Mouse (Mus musculus) gastrocnemius, adult 2 months (tissue): ENCODE measurements around the gene Acbd3. TPM values are rescaled to one million over a fixed set of nuclear protein-coding genes. Genes with fewer than 3 reads are reported as not detected.

Source experiments
- DNase-seq: peaks from one replicate; pipeline ENCODE4 v3.0.0; 2022
- H3K27ac ChIP-seq: fragments of 200-600 bp; 2 replicates; pipeline ENCODE4 v1.8.1; 2022; ENCODE audit warnings: mild to moderate bottlenecking
- H3K4me3 ChIP-seq: fragments of 200-600 bp; 2 replicates; pipeline ENCODE4 v1.8.1; 2022; ENCODE audit warnings: mild to moderate bottlenecking, moderate library complexity
- CTCF ChIP-seq: fragments of 200-600 bp; IDR thresholded peaks from 2 replicates; pipeline ENCODE4 v1.8.1; 2022; ENCODE audit warnings: antibody characterized with exemption, mild to moderate bottlenecking, moderate library complexity
- intact Hi-C: fragments of 180-260 bp; cut with DNase I; formaldehyde crosslinking; loops from one replicate; pipeline ENCODE4 v1.15.1; 2025
- total RNA-seq, 2 experiments: library from RNA; stranded (reverse); gene quantifications; 2 replicates each; pipeline ENCODE4 v1.2.3; 2021

Gene Acbd3
- total RNA-seq, 2 experiments from 2014 or later, result 13.8 to 16.0 TPM

GRCm38 (mm10) chr1:180765393-180765792 is 39.5 kb downstream of the Acbd3 start:
- no peak for TF ChIP-seq CTCF
- intact Hi-C loops, result no loop called here
- Histone ChIP-seq H3K27ac (no peak overlapping the region), H3K4me3 (no peak overlapping the region)
- no peak for DNase-seq

- intact Hi-C loops, result no loop called here
- TF ChIP-seq CTCF, result no peak
- Histone ChIP-seq H3K4me3 (no peak overlapping the region), H3K27ac (no peak overlapping the region)
- DNase-seq, result no peak
Observed at GRCm38 (mm10) chr1:180766557-180766956, 40.7 kb downstream of the Acbd3 start.

GRCm38 (mm10) chr1:180767541-180768333 is 41.9 kb downstream of the Acbd3 start:
- peak overlapping the region; percentile 96 for H3K27ac ChIP-seq
- no peak for TF ChIP-seq CTCF

GRCm38 (mm10) chr1:180768334-180769168 is 42.7 kb downstream of the Acbd3 start:
- peak overlapping the region; percentile 96 for H3K27ac ChIP-seq
- peak; percentile 95 for TF ChIP-seq CTCF
- intact Hi-C loops, result loop anchor here (1.0 to 2.0 kb wide), 3 partner anchors 9 to 82 kb away; partner anchors contain the start of gene Sde2
- H3K4me3 ChIP-seq, result peak overlapping the region; percentile 72
- peak; percentile 88 for DNase-seq

More at GRCm38 (mm10) chr1:180767541-180768333, 41.9 kb downstream of the Acbd3 start:
- H3K4me3 ChIP-seq, result peak overlapping the region; percentile 72
- no peak for DNase-seq
- intact Hi-C loops, result loop anchor here (1.0 to 2.0 kb wide), 3 partner anchors 10 to 83 kb away; partner anchors contain the start of gene Sde2

- DNase-seq, result no peak
- intact Hi-C loops, result no loop called here
- H3K4me3 ChIP-seq, result no peak overlapping the region
- H3K27ac ChIP-seq, result no peak overlapping the region
- no peak for TF ChIP-seq CTCF
Observed at GRCm38 (mm10) chr1:180771306-180771705, 45.5 kb downstream of the Acbd3 start.

GRCm38 (mm10) chr1:180771722-180772121 is 45.9 kb downstream of the Acbd3 start:
- H3K27ac ChIP-seq, result no peak overlapping the region
- intact Hi-C loops, result no loop called here
- no peak overlapping the region for H3K4me3 ChIP-seq
- TF ChIP-seq CTCF, result no peak
- DNase-seq, result no peak

- H3K4me3 ChIP-seq, result no peak overlapping the region
- no peak for TF ChIP-seq CTCF
- no peak for DNase-seq
- intact Hi-C loops, result no loop called here
- no peak overlapping the region for H3K27ac ChIP-seq
Observed at GRCm38 (mm10) chr1:180772291-180772690, 46.4 kb downstream of the Acbd3 start.

GRCm38 (mm10) chr1:180774664-180775063 is 48.8 kb downstream of the Acbd3 start:
- intact Hi-C loops, result no loop called here
- Histone ChIP-seq H3K4me3 (no peak overlapping the region), H3K27ac (no peak overlapping the region)
- no peak for DNase-seq
- TF ChIP-seq CTCF, result peak; percentile 58

GRCm38 (mm10) chr1:180775317-180775716 is 49.5 kb downstream of the Acbd3 start:
- DNase-seq, result no peak
- intact Hi-C loops, result no loop called here
- no peak for TF ChIP-seq CTCF
- Histone ChIP-seq H3K27ac (no peak overlapping the region), H3K4me3 (no peak overlapping the region)

- peak overlapping the region; percentile 94 for H3K27ac ChIP-seq
- intact Hi-C loops, result loop anchor here (2.0 kb wide), 1 partner anchor 37 kb away; the partner anchor contains the start of gene H3f3a
Observed at GRCm38 (mm10) chr1:180775849-180776493, 50.1 kb downstream of the Acbd3 start.

GRCm38 (mm10) chr1:180776494-180776893 is 50.7 kb downstream of the Acbd3 start:
- no peak for TF ChIP-seq CTCF
- intact Hi-C loops, result loop anchor here (2.0 kb wide), 1 partner anchor 36 kb away; the partner anchor contains the start of gene H3f3a
- H3K27ac ChIP-seq, result peak overlapping the region; percentile 94
- DNase-seq, result no peak
- no peak overlapping the region; the same call in 1 of the 2 replicates for H3K4me3 ChIP-seq

More at GRCm38 (mm10) chr1:180775849-180776493, 50.1 kb downstream of the Acbd3 start:
- H3K4me3 ChIP-seq, result no peak overlapping the region
- DNase-seq, result no peak
- no peak for TF ChIP-seq CTCF

GRCm38 (mm10) chr1:180777289-180777659 is 51.4 kb downstream of the Acbd3 start:
- intact Hi-C loops, result loop anchor here (1.0 to 2.0 kb wide), 2 partner anchors 9 to 36 kb away; partner anchors contain the start of gene H3f3a
- Histone ChIP-seq H3K4me3 (peak overlapping the region; percentile 71), H3K27ac (peak overlapping the region; percentile 94)
- TF ChIP-seq CTCF, result no peak
- no peak for DNase-seq
